Mouse (Mus musculus) layer of hippocampus, adult 11-12 months (tissue): Measurements from ENCODE around the gene Dstn.
A peak's percentile ranks its signal among the peaks of the same experiment; 100 is the strongest.

ENCODE experiments used
- DNase-seq: peaks from one replicate; pipeline ENCODE4 v3.0.0; 2022; ENCODE audit warnings: low spot score

Gene Dstn

GRCm38 (mm10) chr2:143955746-143956145, 40.6 kb downstream of the Dstn start:
- no peak for DNase-seq

DNA sequence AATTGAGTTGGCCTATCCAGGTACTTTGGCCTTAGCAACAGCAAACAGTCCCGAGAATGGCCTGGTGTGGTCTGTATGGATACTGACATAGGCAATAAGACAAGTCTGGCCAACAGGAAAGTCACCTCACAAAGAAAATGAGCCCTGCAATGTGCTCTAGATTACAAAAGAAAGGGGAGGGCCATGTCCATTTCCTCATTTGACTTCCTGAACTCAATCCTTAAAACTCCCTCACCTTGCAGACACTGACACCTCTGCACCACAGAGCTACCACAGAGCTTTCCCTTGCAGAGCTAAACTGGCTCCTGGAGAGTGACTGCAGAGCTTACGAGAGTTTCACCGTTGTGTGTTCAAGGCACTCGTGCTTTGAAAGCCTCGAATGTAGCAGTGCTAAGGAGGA, 47.1 kb downstream of the Dstn start:
- DNase-seq, result no peak

DNA sequence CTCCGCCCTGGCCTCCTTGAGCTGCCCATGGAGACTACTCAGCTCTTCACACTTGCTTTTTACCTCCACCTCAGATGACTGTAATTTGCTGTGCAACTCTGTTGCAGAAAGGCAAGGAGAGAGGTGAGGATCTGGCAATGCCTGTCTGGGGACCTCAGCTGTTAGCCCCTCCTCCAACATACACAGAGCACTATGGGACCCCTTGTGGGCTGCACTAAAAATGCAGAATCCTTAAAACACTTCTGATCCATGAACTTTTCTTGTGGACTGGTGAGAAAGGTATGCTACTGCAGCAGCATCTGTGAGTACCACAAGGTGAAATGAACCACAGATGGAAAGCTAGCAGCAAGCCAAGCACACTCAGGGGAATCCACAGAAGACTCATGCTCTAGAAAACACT, 48.2 kb downstream of the Dstn start:
- no peak for DNase-seq

DNA sequence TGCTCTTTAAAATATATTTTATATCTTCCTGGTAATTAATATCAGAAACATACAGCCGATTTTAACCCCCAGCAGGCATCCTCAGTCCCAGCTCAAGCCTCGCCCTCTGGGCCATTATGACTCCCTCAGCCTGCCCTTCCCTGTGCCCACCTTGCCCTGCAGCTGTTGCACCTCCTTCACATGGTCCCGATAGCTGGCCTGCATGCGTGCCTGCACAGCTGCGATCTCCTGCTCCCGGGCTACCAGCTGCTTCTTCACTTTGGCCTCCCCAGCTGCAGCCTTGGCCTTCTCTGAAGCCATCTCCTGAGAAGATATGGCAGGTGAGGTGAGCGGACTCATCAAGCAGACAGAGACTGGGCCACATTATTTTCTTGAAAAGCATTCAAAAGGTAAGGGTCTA, 54.1 kb downstream of the Dstn start:
- DNase-seq, result no peak

DNA sequence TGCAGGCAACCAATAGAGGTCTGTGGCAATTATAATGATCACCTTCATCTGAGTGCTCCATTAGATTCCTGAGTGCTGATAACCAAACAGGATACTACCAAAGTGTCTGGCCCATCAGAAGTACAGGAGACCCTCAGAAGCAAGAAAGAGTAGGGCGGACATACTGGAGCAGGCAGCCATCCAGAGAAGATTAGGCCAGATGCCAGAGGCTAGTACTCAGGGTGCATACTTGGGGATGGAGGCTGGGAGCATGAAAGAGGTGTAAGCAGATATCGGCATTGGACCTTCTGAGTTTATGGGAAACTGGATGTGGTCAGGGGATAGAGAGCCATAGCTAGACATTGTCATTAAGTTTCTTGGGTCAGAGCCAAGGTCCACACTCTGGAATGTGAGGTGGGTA, 55.7 kb downstream of the Dstn start:
- no peak for DNase-seq

- no peak for DNase-seq
Observed at GRCm38 (mm10) chr2:143971887-143972286, 56.8 kb downstream of the Dstn start.

- DNase-seq, result no peak
Observed at GRCm38 (mm10) chr2:143973161-143973560, 58.0 kb downstream of the Dstn start.

DNA sequence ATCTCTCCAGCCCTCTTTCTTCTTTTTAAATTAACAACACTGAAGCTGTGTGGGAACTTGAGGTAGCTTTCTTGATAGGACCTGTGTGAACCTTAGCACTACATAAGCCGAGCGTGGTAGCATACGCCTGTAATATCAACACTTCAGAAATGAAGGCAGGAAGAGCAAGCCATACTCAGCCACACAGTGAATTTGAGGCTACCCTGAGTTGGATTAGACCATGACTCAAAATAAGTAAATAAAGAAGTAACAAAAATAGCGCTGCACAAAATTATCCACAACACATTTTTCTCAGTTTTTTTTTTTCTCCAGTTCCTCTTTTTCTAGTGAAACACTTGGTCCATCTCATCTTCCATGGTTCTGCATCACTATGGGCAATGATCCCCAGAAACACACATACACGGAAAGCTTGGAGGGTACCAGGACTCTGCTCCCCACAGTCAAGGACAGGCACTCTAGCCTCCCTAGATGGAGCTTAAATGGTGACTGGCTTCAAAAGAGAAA, 60.1 kb downstream of the Dstn start:
- DNase-seq, result no peak

DNA sequence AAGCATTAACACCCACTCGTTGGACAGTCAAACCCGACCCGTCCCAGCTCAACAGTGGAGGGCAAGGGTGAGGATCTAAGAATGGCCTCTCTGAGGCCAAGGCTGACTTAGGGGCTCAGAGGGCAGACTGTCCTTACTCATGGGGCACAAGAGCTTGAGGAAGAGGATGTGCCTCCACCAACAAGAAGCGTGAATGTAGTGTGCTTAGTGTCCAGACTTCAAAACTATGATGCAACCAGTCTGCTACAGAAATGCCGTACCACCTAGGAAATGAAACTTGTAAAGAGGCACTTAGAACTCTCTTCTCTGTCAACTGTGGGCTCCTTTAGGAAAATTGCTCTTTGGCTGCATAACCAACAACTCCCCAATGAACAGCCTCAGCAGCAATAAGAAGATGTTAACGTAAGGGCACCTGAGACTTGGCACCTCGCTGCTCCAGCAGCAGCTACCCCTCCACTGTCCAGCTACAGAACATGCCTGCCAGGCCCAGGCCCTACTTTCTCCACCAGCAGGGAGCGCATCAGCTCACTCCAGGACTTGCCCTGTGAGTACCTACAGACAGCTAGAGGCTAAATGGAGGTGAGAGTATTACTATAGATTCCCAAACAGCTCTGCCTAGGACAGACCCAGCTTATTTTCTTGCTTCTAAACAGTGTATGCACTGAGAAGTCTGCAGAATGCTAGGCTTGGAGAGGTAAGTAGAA, 63.5 kb downstream of the Dstn start:
- no peak for DNase-seq

DNA sequence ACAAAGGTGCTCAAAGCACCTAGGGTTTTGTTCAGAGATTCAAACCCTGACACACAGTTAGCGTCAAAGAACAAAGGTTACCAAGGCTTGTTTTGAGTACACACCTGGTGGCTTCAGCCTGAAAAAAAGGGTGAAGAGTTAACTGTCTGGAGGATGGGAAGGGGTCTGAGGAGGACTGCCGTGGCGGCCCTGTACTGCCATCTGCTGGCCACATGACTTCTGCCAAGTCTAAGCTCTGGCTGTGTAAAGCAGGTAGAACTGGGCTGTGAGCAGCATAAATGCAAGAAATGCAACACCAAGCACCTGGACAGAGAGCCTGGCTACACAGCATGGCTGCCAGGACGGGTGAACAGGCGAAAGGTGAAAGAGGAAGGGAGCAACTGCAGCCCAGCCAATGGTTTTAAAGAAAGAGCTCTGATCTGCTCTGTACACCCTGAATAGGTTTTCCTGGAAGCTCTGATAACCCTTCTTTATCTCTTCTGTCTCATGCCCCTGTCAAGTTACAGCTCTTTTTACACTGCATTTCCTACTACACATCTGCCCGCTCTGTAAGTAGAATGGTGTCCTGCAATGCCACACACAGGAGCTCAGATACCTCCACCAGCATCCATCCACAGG, 65.8 kb downstream of the Dstn start:
- peak; percentile 73 for DNase-seq

DNA sequence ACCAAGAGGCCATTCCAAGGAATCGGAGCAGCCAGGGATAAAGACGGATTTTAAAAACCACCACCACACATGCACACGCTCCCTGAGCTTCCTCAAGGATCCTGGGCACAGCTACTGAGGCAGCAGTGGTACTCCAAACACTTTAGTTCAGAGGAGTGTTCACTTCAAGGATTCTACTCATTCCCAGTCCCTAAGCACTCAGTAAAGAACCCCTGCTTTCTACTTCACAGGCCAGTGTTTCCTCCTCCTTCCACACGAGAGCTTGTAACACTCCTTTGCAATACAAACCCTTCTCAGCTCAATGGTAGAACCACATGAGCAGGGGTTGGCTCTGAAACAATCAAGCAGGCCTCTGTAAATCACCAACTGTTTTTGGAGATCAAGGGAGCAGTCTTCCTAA, 67.0 kb downstream of the Dstn start:
- no peak for DNase-seq

- peak; percentile 51 for DNase-seq
Observed at GRCm38 (mm10) chr2:143982901-143983300, 67.8 kb downstream of the Dstn start.

GRCm38 (mm10) chr2:143983482-143983881, 68.4 kb downstream of the Dstn start:
- no peak for DNase-seq

DNA sequence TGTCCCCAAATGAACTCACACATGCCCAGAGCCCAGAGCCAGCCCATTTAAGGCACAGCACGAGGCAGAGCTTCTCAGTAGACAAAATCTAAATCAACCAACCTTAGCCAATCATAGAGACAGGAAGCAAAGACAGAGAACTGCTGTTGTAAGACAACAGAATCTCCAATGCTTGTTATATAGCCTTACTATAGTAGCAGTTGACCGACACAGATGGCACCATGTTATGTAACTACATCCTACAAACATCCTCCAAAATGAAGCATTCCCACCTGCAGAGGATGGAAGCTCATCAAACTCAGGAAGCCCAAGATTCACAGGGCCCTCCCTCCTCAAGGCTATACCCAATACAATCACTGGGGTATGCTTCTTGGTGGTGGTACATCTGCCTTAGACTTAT, 72.4 kb downstream of the Dstn start:
- no peak for DNase-seq

DNA sequence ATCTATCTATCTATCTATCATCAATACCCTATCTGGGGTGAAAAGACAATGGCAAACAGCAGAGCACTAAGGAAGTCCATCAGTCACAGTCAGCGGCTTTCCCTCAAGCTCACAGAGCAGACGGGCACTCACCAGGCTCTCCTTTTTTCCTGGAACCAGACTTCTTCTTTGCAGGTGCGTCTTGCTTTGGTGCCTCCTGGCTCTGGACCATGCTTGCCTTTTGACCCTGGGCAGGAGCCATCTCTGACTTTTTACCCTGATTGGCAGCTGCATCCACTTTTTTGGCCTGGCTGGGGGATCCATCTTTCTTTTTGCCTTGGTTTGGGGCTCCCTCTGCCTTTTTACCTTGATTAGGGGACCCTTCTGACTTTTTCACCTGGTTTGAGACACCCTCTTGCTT, 72.9 kb downstream of the Dstn start:
- no peak for DNase-seq

- DNase-seq, result peak; percentile 32
Observed at GRCm38 (mm10) chr2:143990997-143991396, 75.9 kb downstream of the Dstn start.

DNA sequence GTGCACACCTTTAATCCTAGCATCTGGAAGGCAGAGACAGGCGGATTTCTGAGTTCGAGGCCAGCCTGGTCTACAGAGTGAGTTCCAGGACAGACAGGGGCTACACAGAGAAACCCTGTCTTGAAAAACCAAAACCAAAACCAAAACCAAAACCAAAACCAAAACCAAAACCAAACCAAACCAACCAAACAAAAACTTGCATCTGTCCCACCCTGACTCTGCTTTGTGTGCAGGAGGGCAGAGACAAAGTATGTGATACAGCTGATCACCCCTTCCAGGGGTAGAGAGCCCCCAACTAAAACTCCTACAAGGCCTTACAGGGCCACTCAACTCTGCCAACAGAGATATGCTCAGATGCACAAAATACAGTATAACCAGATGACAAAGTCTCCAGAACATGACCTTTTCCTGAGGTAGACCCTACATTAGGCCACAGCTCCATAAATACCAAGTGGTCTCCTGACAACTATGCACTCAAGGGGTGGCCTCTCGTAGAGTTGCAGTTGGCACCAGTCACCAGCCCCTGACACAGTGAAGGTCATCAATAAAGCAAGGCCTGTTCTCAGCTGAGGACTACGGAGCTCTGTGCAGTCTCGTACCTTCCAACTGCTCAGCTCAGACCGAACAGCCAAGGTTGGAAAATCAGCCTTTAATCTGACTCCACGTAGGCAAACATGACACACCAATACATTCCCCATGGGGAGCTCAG, 77.0 kb downstream of the Dstn start:
- DNase-seq, result no peak
